Mouse (Mus musculus) hindbrain, embryonic 10.5 days (tissue): ENCODE results near the gene Immp2l. TPM values are rescaled to one million over a fixed set of nuclear protein-coding genes. Genes with fewer than 3 reads are reported as not detected.
"Not testable (repeated sequence)": the region's sequence is repeated elsewhere in the genome, so short reads cannot be mapped to it uniquely, and the experiment has no call there.

ENCODE experiments used
- DNase-seq: peaks from one replicate; pipeline ENCODE4 v3.0.0-alpha.2; 2017; ENCODE audit warnings: low spot score
- H3K27ac ChIP-seq: fragments of 300-500 bp; sonication (generic); 2 replicates; pipeline ENCODE4 v1.5.1; 2016; ENCODE audit warnings: mild to moderate bottlenecking, moderate library complexity
- H3K27me3 ChIP-seq: fragments of 300-500 bp; sonication (generic); 2 replicates; pipeline ENCODE4 v1.6.1; 2016; ENCODE audit warnings: mild to moderate bottlenecking; ENCODE audit not compliant: poor library complexity, insufficient read depth, severe bottlenecking
- H3K36me3 ChIP-seq: fragments of 300-500 bp; sonication (generic); 2 replicates; pipeline ENCODE4 v1.6.1; 2016; ENCODE audit warnings: mild to moderate bottlenecking, moderate library complexity
- H3K4me1 ChIP-seq: fragments of 300-500 bp; sonication (generic); replicated peaks from 2 replicates; pipeline ENCODE4 v1.6.1; 2016; ENCODE audit warnings: mild to moderate bottlenecking
- H3K4me3 ChIP-seq: fragments of 300-500 bp; sonication (generic); 2 replicates; pipeline ENCODE4 v1.5.1; 2016; ENCODE audit warnings: mild to moderate bottlenecking, moderate library complexity
- H3K9me3 ChIP-seq: fragments of 300-500 bp; sonication (generic); 2 replicates; pipeline ENCODE4 v1.6.1; 2016; ENCODE audit warnings: mild to moderate bottlenecking, moderate library complexity
- WGBS: fragments of 180-500 bp; shearing (Covaris S2); methylation state at CpG from one replicate; pipeline ENCODE4 v1.1.7; 2016; 5-methylcytosine and 5-hydroxymethylcytosine counted together
- polyA plus RNA-seq: library from polyadenylated mRNA; unstranded; fragments of >200 nt; fragmentation: Nextera tagmentation; extraction: Ambion mirVana; gene quantifications from 2 replicates; pipeline ENCODE4 v1.2.1, GENCODE M21; 2016

Gene Immp2l
- polyA plus RNA-seq, 1 experiment from 2014 or later = 6.9 TPM

DNA sequence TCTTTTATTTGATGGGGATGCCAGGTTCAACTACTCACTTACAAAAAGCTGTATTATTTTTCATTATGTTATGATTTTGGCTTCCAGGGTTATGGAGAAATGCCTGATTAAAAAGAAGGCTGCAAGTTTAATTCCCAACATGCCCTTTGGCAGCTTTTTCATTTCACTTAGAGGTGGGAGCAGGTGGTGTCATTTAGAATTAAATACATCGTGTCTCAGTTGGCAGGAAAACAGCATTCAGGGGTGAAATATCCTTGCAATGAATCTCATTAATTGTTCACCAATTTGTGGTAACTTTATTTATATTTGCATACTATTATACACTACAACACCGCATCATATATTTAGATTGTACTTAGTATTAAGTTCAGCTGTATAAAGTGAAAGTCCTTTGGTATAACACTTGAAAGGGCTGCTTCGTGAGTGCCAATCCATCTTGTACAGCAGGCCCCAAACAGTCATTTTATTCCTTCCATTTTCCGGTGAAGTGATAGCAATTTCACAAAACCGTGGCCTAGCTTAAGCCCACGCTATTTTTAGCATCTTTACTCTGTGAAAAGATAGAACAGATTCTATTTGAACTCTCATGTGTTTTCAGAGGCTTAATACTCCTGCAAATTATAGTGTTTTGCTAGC is 818.9 kb downstream of the Immp2l start:
- 87% methylated on average over 6 of the region's 6 CpGs for WGBS
- Histone ChIP-seq H3K36me3 (no peaks in the 10 kb centered on the region), H3K27ac (no peak overlapping the region), H3K4me1 (no peaks in the 10 kb centered on the region), H3K9me3 (no peaks in the 10 kb centered on the region), H3K4me3 (no peak overlapping the region), H3K27me3 (no peaks in the 10 kb centered on the region)
- no peak for DNase-seq

DNA sequence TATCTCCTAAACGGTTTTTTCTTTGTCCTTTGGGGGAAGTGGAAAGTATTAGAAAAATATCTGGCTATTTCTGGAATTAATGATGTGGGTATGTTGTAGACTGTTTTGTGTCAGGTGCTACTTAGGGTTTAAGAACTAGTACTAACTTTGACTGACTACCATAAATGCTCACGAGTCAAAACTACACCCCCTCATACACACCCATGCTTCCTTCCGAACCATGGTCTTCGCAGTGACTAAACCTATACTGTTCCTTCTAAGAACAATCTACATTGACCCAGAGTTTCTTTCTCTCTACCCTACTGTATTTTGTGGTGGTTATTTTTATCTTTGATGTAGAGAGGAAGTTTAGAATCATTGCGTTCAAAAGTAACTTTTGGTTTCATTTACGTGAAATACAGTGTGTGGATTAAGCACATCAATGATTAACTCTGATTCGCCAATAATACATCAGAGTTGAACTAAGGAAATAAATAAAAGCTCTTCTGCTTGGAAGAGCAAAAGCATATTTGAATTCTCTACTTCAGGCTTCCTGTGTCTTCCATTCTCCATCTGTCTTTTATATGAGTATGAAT is 828.1 kb downstream of the Immp2l start:
- no peak for DNase-seq
- WGBS = 88% methylated on average over 7 of the region's 7 CpGs

DNA sequence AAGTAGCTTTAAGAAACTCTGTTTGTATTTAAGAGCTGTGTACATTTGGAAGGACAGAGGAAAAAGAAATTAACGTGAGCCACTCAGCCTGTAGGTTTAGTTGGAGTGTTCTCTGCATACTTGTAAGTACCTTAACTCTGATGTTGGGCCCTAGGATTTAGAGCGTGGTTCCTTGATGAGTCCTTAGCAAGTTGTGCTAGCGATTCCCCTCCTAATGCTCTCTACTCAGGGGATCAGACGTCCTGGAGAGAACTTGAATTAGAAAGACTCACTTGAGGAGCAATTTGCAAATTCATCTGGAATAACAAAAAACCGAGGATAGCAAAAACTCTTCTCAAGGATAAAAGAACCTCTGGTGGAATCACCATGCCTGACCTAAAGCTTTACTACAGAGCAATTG is 835.8 kb downstream of the Immp2l start:
- not testable (repeated sequence) for DNase-seq, H3K9me3 ChIP-seq
- 42% methylated on average over 5 of the region's 5 CpGs for WGBS

More for the DNA sequence above, 828.1 kb downstream of the Immp2l start:
- Histone ChIP-seq H3K36me3 (no peaks in the 10 kb centered on the region), H3K9me3 (no peaks in the 10 kb centered on the region), H3K4me3 (no peak overlapping the region), H3K27ac (no peak overlapping the region), H3K4me1 (no peaks in the 10 kb centered on the region), H3K27me3 (no peaks in the 10 kb centered on the region)

DNA sequence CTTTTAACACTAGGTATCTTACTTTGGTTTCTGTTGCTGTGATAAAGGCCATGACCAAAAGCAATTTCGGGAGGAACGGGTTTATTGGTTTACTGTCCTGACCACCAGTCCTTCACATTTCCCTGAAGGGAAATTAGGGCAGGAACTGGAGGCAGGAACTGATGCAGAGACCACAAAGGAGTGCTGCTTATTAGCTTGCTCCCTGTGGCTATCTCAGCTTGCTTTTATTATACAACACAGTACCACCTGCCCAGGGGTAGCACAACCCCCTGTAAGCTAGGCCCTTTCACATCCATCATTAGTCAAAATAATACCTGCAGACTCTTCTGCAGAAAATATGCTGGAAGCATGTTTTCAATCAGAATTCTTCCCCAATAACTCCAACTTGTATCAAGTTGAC is 844.4 kb downstream of the Immp2l start:
- peaks cover 5% of the 10 kb centered on the region; the same call in 1 of the 2 replicates for H3K9me3 ChIP-seq
- WGBS = 91% methylated on average over 2 of the region's 2 CpGs
- DNase-seq = no peak
- no peaks in the 10 kb centered on the region for H3K36me3 ChIP-seq
- no peak overlapping the region for H3K4me3 ChIP-seq
- no peaks in the 10 kb centered on the region for H3K4me1 ChIP-seq
- H3K27me3 ChIP-seq = no peaks in the 10 kb centered on the region
- H3K27ac ChIP-seq = no peak overlapping the region

More for the DNA sequence above, 835.8 kb downstream of the Immp2l start:
- H3K27ac ChIP-seq, H3K4me1 ChIP-seq, H3K4me3 ChIP-seq, H3K27me3 ChIP-seq, H3K36me3 ChIP-seq: not testable (repeated sequence)

DNA sequence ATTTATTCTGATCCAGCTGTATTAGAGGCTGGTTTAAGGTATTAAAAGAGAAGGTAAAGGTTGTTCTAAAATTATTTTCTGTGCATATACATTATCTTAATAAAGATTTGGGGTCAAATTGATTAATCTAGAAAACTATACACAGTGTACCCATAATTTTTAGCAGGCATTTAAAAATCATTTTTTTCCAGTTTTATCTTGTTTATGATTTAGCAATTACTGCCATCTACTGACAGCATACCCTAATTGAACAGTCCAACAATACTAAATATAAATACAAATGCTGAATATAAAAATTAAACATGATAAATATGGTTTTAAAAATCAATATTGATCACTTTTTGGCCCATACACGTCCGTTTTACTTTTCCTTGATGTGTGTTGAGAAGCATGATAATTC is 850.1 kb downstream of the Immp2l start:
- H3K4me3 ChIP-seq = no peak overlapping the region
- no peaks in the 10 kb centered on the region for H3K36me3 ChIP-seq
- H3K27me3 ChIP-seq = no peaks in the 10 kb centered on the region
- H3K27ac ChIP-seq = no peak overlapping the region
- WGBS = 81% methylated on average over 2 of the region's 2 CpGs
- no peaks in the 10 kb centered on the region for H3K9me3 ChIP-seq
- no peaks in the 10 kb centered on the region for H3K4me1 ChIP-seq
- no peak for DNase-seq

DNA sequence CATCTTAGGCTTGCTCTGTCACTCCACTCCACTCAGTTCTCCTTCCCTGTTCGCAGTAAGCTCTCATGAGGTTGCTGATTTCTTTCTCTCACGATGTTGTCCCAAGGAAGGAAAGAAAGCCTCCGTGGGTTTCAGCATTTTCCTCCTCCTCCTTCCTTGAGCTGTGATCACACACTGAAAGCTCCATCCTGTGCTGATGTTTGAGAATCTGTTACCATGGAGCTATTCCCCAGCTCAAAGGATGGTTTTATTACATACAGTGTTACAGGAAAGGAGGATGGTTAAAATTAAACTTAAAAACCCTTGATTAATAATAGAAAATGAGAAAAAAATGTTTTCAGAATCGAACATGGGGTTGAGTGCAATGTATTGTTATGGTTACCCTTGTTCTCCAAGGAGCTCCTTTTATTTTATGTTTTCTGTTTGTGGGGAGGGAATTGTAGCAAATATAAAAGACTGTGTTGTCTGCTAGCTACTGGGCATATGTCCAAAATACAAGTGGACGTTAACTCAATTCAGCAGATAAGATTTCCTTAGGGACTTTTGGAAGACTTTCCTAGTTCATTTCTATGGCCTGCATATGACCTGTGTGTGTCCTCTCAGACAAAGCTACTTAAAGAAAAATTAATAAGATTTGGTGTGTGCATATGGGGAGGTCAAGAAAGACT is 853.5 kb downstream of the Immp2l start:
- no peaks in the 10 kb centered on the region for H3K36me3 ChIP-seq
- no peak overlapping the region for H3K4me3 ChIP-seq
- 82% methylated on average over 5 of the region's 5 CpGs for WGBS
- H3K27ac ChIP-seq = no peak overlapping the region
- DNase-seq = no peak
- no peaks in the 10 kb centered on the region for H3K4me1 ChIP-seq
- H3K27me3 ChIP-seq = no peaks in the 10 kb centered on the region
- no peaks in the 10 kb centered on the region for H3K9me3 ChIP-seq

DNA sequence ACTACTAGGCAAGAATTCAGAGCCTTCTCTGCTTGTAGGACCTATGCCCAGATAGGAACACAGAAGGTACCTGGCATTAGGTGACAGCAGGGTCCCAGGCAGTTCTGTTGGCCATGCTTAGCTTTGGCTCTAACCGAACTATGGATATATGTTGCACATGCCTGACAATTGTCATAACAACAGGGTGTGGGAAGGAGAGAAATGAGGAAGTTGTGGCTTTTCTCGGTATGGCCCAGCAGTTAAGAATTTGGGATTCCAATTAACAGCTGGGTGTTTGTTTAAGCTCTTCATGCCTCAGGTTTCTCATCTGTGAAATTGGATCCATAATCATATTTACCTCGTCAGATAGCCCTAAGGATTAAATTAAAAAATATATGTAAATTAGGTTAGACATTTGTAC is 854.6 kb downstream of the Immp2l start:
- no peaks in the 10 kb centered on the region for H3K36me3 ChIP-seq
- no peaks in the 10 kb centered on the region for H3K27me3 ChIP-seq
- H3K9me3 ChIP-seq = no peaks in the 10 kb centered on the region
- WGBS = 81% methylated on average over 3 of the region's 3 CpGs
- H3K4me3 ChIP-seq = no peak overlapping the region
- no peaks in the 10 kb centered on the region for H3K4me1 ChIP-seq
- H3K27ac ChIP-seq = no peak overlapping the region
- no peak for DNase-seq

DNA sequence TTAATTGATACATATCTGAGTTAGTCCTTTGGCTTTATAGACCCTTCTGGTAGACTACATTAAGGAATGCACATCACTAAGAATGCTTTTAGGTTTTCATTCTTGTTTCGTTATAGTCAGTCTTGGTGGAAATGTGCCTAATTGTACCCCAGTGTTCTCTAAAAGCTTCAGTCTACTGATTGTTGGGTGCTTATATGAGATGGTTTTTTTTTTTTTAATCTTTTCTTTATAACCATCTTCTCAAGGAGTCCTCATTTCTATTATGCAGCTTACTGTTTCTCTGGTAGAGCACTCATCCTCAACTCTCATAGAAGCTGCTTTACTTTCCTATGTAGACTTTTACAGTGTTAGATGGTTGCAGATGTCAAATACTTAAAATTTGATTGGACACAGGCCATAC is 855.1 kb downstream of the Immp2l start:
- no peak overlapping the region for H3K4me3 ChIP-seq
- H3K27me3 ChIP-seq = no peaks in the 10 kb centered on the region
- no peaks in the 10 kb centered on the region for H3K4me1 ChIP-seq
- H3K9me3 ChIP-seq = no peaks in the 10 kb centered on the region
- no peak for DNase-seq
- H3K27ac ChIP-seq = no peak overlapping the region
- WGBS = 90% methylated on average over 1 of the region's 1 CpGs
- no peaks in the 10 kb centered on the region for H3K36me3 ChIP-seq

DNA sequence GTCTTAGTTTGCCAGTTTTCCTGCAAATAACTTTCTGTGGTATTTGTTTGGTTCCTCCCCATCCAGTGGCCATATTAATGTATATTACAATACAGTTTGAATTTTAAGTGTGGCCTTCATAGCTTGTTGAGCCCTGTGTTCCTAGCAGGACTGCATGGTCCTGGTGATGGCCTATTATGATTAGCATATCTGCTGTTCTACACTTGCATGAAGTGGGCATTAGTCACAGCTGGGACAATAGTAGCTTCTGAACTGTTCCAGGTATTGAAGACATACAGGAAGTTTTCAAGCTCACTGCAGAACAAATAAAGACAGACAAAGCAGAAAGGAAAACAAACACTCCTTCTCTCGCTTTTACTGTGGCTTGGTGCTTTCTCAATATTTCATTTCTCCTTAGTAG is 855.5 kb downstream of the Immp2l start:
- Histone ChIP-seq H3K4me3 (no peak overlapping the region), H3K27ac (no peak overlapping the region), H3K36me3 (no peaks in the 10 kb centered on the region), H3K4me1 (no peaks in the 10 kb centered on the region), H3K27me3 (no peaks in the 10 kb centered on the region), H3K9me3 (no peaks in the 10 kb centered on the region)
- 77% methylated on average over 1 of the region's 1 CpGs for WGBS
- no peak for DNase-seq

DNA sequence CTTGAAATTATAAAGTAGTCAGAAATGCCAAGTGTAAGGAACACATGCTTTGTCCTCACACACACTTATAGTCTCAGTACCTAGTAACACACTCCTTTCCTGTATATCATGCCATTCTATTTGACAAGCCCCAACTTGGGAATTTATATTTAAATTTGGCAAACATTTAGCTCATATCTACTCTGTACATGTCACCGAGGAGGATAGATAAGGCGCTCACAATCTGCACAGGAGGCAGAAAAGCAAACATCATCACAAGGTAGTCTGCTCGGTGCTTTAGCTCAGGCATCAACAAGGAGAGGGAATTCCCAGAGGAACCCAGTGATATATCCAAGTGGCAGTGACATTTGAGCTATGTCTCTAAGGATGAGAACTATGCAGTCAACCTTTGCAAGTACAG is 856.9 kb downstream of the Immp2l start:
- Histone ChIP-seq H3K27me3 (no peaks in the 10 kb centered on the region), H3K4me1 (no peaks in the 10 kb centered on the region), H3K4me3 (no peak overlapping the region), H3K9me3 (no peaks in the 10 kb centered on the region), H3K36me3 (no peaks in the 10 kb centered on the region), H3K27ac (no peak overlapping the region)
- 87% methylated on average over 3 of the region's 3 CpGs for WGBS
- DNase-seq = no peak

DNA sequence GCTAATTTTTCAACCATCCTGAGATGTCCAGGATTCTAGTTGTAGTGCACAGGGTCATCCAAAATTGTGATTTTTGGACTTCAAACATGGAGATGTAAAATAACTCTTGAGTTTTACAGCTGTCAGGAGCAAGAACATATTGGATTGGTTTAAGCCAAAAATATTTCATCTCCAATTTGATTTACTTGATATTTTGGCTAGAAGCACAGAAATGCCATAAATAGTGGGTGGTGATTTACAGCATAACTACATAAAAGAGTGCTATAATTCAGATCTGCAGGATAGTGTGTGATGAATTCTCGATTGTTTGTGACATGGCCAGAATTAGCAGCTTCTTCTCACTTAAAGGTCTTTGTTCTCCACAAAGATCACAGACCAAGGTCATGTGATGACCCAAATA is 884.1 kb downstream of the Immp2l start:
- H3K27me3 ChIP-seq = no peaks in the 10 kb centered on the region
- DNase-seq = no peak
- no peak overlapping the region for H3K4me3 ChIP-seq
- H3K4me1 ChIP-seq = no peaks in the 10 kb centered on the region
- H3K27ac ChIP-seq = no peak overlapping the region
- H3K36me3 ChIP-seq = no peaks in the 10 kb centered on the region
- 89% methylated on average over 1 of the region's 1 CpGs for WGBS
- no peaks in the 10 kb centered on the region for H3K9me3 ChIP-seq

DNA sequence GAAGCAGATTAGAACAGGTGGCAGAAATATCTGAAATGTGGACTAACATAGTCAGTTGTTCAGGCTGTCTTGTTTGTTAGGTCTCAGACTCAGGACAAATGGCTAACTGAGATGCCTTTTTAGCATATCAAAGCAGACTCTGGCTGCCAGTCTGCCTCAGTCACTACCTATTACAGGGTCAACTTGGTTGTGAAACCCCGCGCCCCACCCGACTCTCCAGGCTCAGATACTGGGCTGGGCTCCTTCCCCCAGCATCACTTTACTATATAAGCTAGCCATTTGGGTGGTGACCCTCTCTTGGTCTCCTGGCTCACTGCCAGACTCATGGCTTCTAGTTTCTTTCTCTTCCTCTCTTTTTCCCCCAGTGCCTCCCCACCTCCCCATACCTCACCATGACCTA is 887.7 kb downstream of the Immp2l start:
- no peak for DNase-seq
- WGBS = 88% methylated on average over 3 of the region's 3 CpGs
- no peaks in the 10 kb centered on the region for H3K36me3 ChIP-seq
- no peak overlapping the region for H3K4me3 ChIP-seq
- H3K27ac ChIP-seq = no peak overlapping the region
- no peaks in the 10 kb centered on the region for H3K27me3 ChIP-seq
- H3K4me1 ChIP-seq = no peaks in the 10 kb centered on the region
- H3K9me3 ChIP-seq = no peaks in the 10 kb centered on the region

DNA sequence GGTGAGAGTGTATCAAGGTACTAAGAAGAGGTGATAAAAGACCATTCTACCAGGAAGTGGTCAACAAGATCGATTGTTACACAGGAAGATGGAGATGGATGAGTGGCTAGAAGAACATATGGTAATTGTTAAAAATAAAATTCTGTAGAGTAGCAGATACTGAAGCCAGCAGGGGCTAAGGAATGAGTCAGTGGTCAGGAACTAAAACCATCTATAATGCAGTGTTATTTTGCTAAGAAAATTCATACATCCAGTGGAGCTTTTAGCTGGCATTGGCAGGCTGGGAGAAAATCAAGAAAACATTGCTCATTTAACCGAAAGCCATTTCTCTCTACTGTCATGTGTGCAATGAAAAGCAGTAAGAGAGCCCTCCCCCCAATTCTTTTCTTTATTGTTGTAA is 913.9 kb downstream of the Immp2l start:
- no peak overlapping the region for H3K27ac ChIP-seq
- no peaks in the 10 kb centered on the region for H3K9me3 ChIP-seq
- WGBS = 88% methylated on average over 2 of the region's 2 CpGs
- H3K27me3 ChIP-seq = no peaks in the 10 kb centered on the region
- no peak overlapping the region for H3K4me3 ChIP-seq
- no peaks in the 10 kb centered on the region for H3K4me1 ChIP-seq
- DNase-seq = no peak
- H3K36me3 ChIP-seq = no peaks in the 10 kb centered on the region
